Mouse (Mus musculus): ENCODE measurements around the gene Gp1bb.

DNA sequence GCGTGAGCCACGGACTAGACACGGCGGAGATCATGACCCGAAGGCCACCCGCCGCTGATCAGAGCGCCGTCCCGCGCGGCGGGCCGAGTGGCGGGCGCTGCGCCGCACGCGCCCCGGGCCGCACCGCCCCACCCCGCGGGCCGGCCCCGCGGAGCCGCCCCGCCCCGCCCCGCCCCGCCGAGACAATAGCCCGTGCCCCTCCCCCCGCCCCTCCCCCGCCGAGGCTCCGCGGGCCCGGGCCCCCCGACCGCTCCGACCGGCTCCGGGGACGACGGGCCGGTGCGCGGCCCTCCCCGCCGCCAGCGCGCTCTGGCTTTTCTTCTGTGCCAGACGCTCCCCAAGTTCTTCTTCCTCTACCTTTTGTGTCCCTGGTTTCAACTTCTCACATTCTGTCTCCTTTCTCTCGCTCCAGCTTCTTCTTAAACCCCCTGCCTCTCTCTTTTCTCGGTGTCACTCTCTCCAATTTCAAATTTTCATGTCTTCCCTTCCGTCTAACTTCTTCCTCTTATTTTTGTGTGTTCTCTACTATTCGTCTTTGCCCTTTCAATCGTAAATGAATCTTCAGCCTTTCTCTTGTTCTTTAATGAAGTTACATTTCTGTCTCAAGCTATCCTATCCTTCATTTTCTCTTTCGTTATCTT lies 35.2 kb downstream of the Gp1bb start:
- TF ChIP-seq CTCF (IDR thresholded peaks at IDR 0.05; ENCODE audit: borderline replicate concordance, insufficient read depth, low read depth, low read length) (no peak), POLR2A (IDR thresholded peaks at IDR 0.05; ENCODE audit: borderline replicate concordance, insufficient read depth, low read length) (no peak)
